Mouse (Mus musculus) spleen, adult 2 months (tissue): ENCODE data around the gene Hacd3. TPM values are rescaled to one million over a fixed set of nuclear protein-coding genes. Genes with fewer than 3 reads are reported as not detected.

Experiments used
- DNase-seq, 2 experiments: peaks; one replicate each; pipeline versions ENCODE4 v3.0.0 to v3.0.0-alpha.2; 2012 to 2021; ENCODE audit warnings: low spot score in 2 of 2, low read depth in 1 of 2
- H3K27ac ChIP-seq: fragments of 200-500 bp; 2 replicates; pipeline ENCODE4 v1.5.1; 2012; ENCODE audit warnings: low read length, inconsistent platforms; ENCODE audit not compliant: insufficient read depth
- H3K27me3 ChIP-seq: fragments of 200-500 bp; 2 replicates; pipeline ENCODE4 v1.6.1; 2012; ENCODE audit warnings: mild to moderate bottlenecking, moderate library complexity, low read length, inconsistent platforms; ENCODE audit not compliant: control insufficient read depth, insufficient read depth
- H3K36me3 ChIP-seq: fragments of 200-500 bp; 2 replicates; pipeline ENCODE4 v1.6.1; 2012; ENCODE audit warnings: mild to moderate bottlenecking, low read length, inconsistent platforms; ENCODE audit not compliant: control insufficient read depth, insufficient read depth
- H3K4me1 ChIP-seq: fragments of 200-500 bp; 2 replicates; pipeline ENCODE4 v1.6.1; 2011; ENCODE audit warnings: inconsistent platforms; ENCODE audit not compliant: control insufficient read depth, insufficient read depth, insufficient read length
- H3K4me3 ChIP-seq: fragments of 200-500 bp; 2 replicates; pipeline ENCODE4 v1.5.1; 2011; ENCODE audit warnings: mild to moderate bottlenecking, inconsistent platforms; ENCODE audit not compliant: insufficient read depth, insufficient read length; ENCODE audit errors: extremely low read depth
- CTCF ChIP-seq: fragments of 200-500 bp; IDR thresholded peaks from 2 replicates; pipeline ENCODE4 v1.5.1; 2011; ENCODE audit warnings: mild to moderate bottlenecking, inconsistent platforms; ENCODE audit not compliant: insufficient read depth, insufficient read length, insufficient replicate concordance; ENCODE audit errors: extremely low read depth
- POLR2A ChIP-seq: fragments of 200-500 bp; IDR thresholded peaks from 2 replicates; pipeline ENCODE4 v1.6.1; 2011; ENCODE audit warnings: low read depth, low read length, inconsistent platforms
- WGBS: fragments of 180-500 bp; shearing (Covaris S2); methylation state at CpG from one replicate; pipeline ENCODE4 v1.1.7; 2018; 5-methylcytosine and 5-hydroxymethylcytosine counted together
- polyA plus RNA-seq: library from polyadenylated mRNA; depleted of rRNA; stranded (reverse); fragments of >200 nt; gene quantifications from 2 replicates; pipeline ENCODE4 v1.2.3, GENCODE M21; 2012; rRNA removed

Gene Hacd3
- polyA plus RNA-seq, 1 experiment: 12.4 TPM

- Histone ChIP-seq H3K4me3 (no peak overlapping the region), H3K27me3 (no peaks in the 10 kb centered on the region), H3K36me3 (no peaks in the 10 kb centered on the region), H3K27ac (no peak overlapping the region), H3K4me1 (no peaks in the 10 kb centered on the region)
- WGBS: 33% methylated on average over 4 of the region's 4 CpGs
- DNase-seq: no peak
- TF ChIP-seq CTCF (no peak), POLR2A (no peak)
Measured at GRCm38 (mm10) chr9:64939281-64939680, 82.2 kb downstream of the Hacd3 start.

DNA sequence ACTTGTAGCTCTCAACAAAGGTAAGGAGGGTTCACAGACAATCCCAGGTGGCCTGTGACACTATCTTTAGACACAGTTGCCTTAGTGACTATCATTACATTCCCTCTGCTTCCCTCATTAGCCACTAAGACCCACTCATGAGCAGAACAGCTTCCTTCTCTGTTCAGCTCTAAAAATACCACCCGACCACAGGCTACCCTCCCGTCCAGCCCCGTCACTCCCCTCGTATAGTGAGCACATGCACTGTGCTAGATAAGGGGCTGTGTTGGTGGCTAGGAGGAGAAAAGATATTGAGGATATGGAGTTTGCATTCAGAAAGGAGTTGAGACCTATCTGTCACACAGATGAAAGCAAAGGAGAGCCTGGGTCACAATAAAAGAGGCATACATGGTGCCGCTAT lies 83.0 kb downstream of the Hacd3 start:
- no peak overlapping the region for H3K27ac ChIP-seq
- no peaks in the 10 kb centered on the region for H3K4me1 ChIP-seq

GRCm38 (mm10) chr9:64937491-64937890 lies 84.0 kb downstream of the Hacd3 start:
- no peak for DNase-seq
- no peak for TF ChIP-seq CTCF
- no peak for TF ChIP-seq POLR2A
- no peaks in the 10 kb centered on the region for H3K36me3 ChIP-seq
- 57% methylated on average over 5 of the region's 5 CpGs for WGBS
- no peaks in the 10 kb centered on the region for H3K4me1 ChIP-seq
- no peak overlapping the region for H3K4me3 ChIP-seq
- no peak overlapping the region for H3K27ac ChIP-seq
- no peaks in the 10 kb centered on the region for H3K27me3 ChIP-seq

More for the DNA sequence above, 83.0 kb downstream of the Hacd3 start:
- TF ChIP-seq POLR2A: no peak
- no peak for TF ChIP-seq CTCF
- WGBS: 19% methylated on average over 5 of the region's 5 CpGs
- Histone ChIP-seq H3K4me3 (no peak overlapping the region), H3K36me3 (no peaks in the 10 kb centered on the region), H3K27me3 (no peaks in the 10 kb centered on the region)
- no peak for DNase-seq

Other genes with a start within 250 kb of the Hacd3 start
- gene Dennd4a, start 210.4 kb downstream of the Hacd3 start, polyA plus RNA-seq: 22.2 and 25.9 TPM in 2 replicates
- gene Slc24a1, start 70.1 kb downstream of the Hacd3 start, polyA plus RNA-seq: not detected in 2 replicates
- 9.2 and 9.6 TPM in 2 replicates for gene Ints14, start 60.8 kb downstream of the Hacd3 start, polyA plus RNA-seq
- 32.6 and 39.7 TPM in 2 replicates for gene Dpp8, start 10.7 kb upstream of the Hacd3 start, polyA plus RNA-seq
- 1.4 and 1.9 TPM in 2 replicates for gene Igdcc4, start 79.8 kb upstream of the Hacd3 start, polyA plus RNA-seq
- gene Igdcc3, start 119.5 kb upstream of the Hacd3 start, polyA plus RNA-seq: 0.27 and 0.30 TPM in 2 replicates
- gene Parp16, start 173.7 kb upstream of the Hacd3 start, polyA plus RNA-seq: 7.4 and 9.1 TPM in 2 replicates
- 2.5 and 4.1 TPM in 2 replicates for gene Cilp, start 243.5 kb upstream of the Hacd3 start, polyA plus RNA-seq